Mouse (Mus musculus) kidney, adult 2 months (tissue): ENCODE data around the gene Vasp. TPM values are rescaled to one million over a fixed set of nuclear protein-coding genes. Genes with fewer than 3 reads are reported as not detected.
A peak's percentile ranks its signal among the peaks of the same experiment; 100 is the strongest.

ENCODE experiments used
- DNase-seq: peaks from one replicate; pipeline ENCODE4 v3.0.0; 2021
- H3K27ac ChIP-seq: fragments of 200-500 bp; 2 replicates; pipeline ENCODE4 v1.5.1; 2012; ENCODE audit warnings: low read depth, low read length, control low read depth, inconsistent platforms; ENCODE audit not compliant: insufficient read depth
- H3K27me3 ChIP-seq: fragments of 200-500 bp; replicated peaks from 2 replicates; pipeline ENCODE4 v1.6.1; 2012; ENCODE audit warnings: mild to moderate bottlenecking, moderate library complexity, low read length, inconsistent platforms; ENCODE audit not compliant: control insufficient read depth, insufficient read depth
- H3K36me3 ChIP-seq: fragments of 200-500 bp; 2 replicates; pipeline ENCODE4 v1.6.1; 2012; ENCODE audit warnings: mild to moderate bottlenecking, moderate library complexity, low read length, inconsistent platforms; ENCODE audit not compliant: control insufficient read depth, insufficient read depth
- H3K4me1 ChIP-seq: fragments of 200-500 bp; 2 replicates; pipeline ENCODE4 v1.6.1; 2011; ENCODE audit warnings: low read length; ENCODE audit not compliant: control insufficient read depth, insufficient read depth
- H3K4me3 ChIP-seq: fragments of 200-500 bp; 2 replicates; pipeline ENCODE4 v1.5.1; 2011; ENCODE audit warnings: mild to moderate bottlenecking, low read depth, low read length, control low read depth; ENCODE audit not compliant: insufficient read depth
- CTCF ChIP-seq: fragments of 200-500 bp; conservative IDR thresholded peaks from 2 replicates; pipeline ENCODE4 v1.5.1; 2011; ENCODE audit warnings: low read depth, mild to moderate bottlenecking, control low read depth, low read length, moderate library complexity, mixed read lengths; ENCODE audit not compliant: insufficient read depth, insufficient read length
- POLR2A ChIP-seq: fragments of 200-500 bp; IDR thresholded peaks from one replicate; pipeline ENCODE4 v1.6.1; 2011; ENCODE audit warnings: low read depth, low read length, control low read depth
- WGBS: fragments of 180-500 bp; shearing (Covaris S2); methylation state at CpG from one replicate; pipeline ENCODE4 v1.1.7; 2018; 5-methylcytosine and 5-hydroxymethylcytosine counted together
- polyA plus RNA-seq: library from polyadenylated mRNA; depleted of rRNA; stranded (reverse); fragments of >200 nt; gene quantifications from 2 replicates; pipeline ENCODE4 v1.2.3, GENCODE M21; 2012

The Vasp gene
- polyA plus RNA-seq, 1 experiment: 71.5 TPM

DNA sequence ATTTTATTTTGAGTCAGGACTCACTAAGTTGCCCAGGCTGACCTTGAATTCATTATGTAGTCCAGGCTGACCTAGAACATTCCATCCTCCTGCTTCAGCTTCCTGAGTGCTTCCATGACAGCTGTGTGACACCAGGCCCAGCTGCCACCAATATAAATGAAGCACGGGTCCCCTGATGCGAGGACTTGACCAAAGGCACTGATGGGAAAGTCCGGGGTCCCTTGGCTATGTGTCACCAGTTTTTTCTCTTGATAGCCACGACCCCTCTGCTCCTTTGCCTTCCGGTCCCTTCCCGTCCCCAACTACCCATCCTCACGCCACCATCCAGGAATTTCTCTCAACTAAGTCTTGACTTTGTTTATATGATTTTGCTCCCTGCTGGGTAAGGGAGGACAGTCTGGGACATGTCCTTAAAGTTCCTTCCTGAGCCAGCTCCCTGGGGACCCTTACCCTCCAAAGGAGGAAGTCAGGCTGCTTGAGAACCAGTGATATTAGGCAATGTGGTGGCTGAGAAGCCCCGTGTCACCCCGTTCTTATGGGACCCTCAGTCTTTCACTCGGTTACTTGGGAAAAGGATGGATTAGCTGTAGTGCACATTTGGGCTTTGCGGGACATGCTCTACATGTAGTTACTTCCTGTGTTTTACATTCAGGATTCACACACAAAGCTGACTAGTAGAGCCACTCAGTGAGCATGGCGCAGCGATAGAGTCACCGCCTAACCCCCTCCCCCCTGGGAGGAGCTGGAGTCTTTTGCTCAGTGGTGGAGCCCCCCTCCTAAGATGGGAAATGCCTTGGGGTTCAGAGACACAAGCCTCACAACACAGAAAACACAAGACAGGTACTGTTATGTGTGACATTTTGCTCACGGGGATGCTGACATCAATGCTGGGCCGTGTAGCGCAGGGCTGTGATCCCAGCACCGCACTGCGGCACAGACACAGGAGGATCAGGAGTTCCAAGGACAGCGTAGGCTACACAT is 44.5 kb downstream of the Vasp start:
- H3K4me1 ChIP-seq: peaks cover 27% of the 10 kb centered on the region
- 19% methylated on average over 20 of the region's 20 CpGs for WGBS
- no peaks in the 10 kb centered on the region for H3K27me3 ChIP-seq
- peak; percentile 39 for DNase-seq
- TF ChIP-seq POLR2A (no peak), CTCF (no peak)
- H3K36me3 ChIP-seq: no peaks in the 10 kb centered on the region
- peak overlapping the region; percentile 62 for H3K27ac ChIP-seq
- peak overlapping the region; percentile 79 for H3K4me3 ChIP-seq

DNA sequence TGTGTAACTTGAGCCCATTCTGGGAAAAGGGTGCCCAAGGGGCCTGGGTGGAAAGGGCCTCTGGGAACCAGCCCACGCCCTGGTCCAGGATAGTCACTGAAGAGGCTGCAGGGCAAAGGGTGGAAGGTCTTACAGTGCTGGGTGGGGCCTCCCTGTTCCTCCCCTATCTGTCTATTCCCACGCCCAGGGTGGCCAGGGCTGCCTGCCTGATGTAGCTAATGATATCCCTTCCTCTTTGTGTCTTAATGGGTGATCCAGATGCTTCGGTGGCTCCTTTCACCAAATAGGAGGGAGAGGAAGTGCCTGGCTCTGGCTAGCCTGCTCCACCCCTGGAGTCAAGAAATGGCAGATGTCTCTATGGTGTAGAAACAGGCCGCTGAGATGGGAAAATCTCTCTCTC is 46.7 kb downstream of the Vasp start:
- no peak overlapping the region for H3K4me3 ChIP-seq
- no peak for DNase-seq
- WGBS: 81% methylated on average over 4 of the region's 4 CpGs
- H3K27me3 ChIP-seq: no peaks in the 10 kb centered on the region
- H3K4me1 ChIP-seq: peaks cover 11% of the 10 kb centered on the region
- no peak overlapping the region for H3K27ac ChIP-seq
- no peaks in the 10 kb centered on the region for H3K36me3 ChIP-seq
- TF ChIP-seq POLR2A (no peak), CTCF (no peak)

- TF ChIP-seq CTCF: no peak
- no peak for TF ChIP-seq POLR2A
- H3K4me3 ChIP-seq: no peak overlapping the region
- H3K27ac ChIP-seq: no peak overlapping the region
- H3K4me1 ChIP-seq: peaks cover 7% of the 10 kb centered on the region
- H3K27me3 ChIP-seq: no peaks in the 10 kb centered on the region
- DNase-seq: no peak
- no peaks in the 10 kb centered on the region for H3K36me3 ChIP-seq
- 89% methylated on average over 14 of the region's 14 CpGs for WGBS
These were observed 48.7 kb downstream of the Vasp start for GRCm38 (mm10) chr7:19222875-19223274.

DNA sequence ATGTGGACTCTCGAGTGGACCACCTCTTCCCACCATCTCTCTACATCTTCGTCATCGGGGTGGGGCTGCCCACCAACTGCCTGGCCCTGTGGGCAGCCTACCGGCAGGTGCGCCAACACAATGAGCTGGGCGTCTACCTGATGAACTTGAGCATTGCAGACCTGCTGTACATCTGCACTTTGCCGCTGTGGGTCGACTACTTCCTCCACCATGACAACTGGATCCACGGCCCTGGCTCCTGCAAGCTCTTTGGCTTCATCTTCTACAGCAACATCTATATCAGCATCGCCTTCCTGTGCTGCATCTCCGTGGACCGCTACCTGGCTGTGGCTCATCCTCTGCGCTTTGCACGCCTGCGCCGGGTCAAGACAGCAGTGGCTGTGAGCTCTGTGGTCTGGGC is 49.4 kb downstream of the Vasp start:
- WGBS: 93% methylated on average over 16 of the region's 16 CpGs
- Histone ChIP-seq H3K36me3 (no peaks in the 10 kb centered on the region), H3K4me1 (peaks cover 6% of the 10 kb centered on the region), H3K27ac (no peak overlapping the region), H3K27me3 (no peaks in the 10 kb centered on the region), H3K4me3 (no peak overlapping the region)
- no peak for TF ChIP-seq POLR2A
- TF ChIP-seq CTCF: no peak
- DNase-seq: no peak

- TF ChIP-seq POLR2A (no peak), CTCF (no peak)
- DNase-seq: no peak
- no peaks in the 10 kb centered on the region for H3K4me1 ChIP-seq
- WGBS: 77% methylated on average over 3 of the region's 3 CpGs
- H3K36me3 ChIP-seq: no peaks in the 10 kb centered on the region
- no peaks in the 10 kb centered on the region for H3K27me3 ChIP-seq
- no peak overlapping the region for H3K27ac ChIP-seq
- no peak overlapping the region for H3K4me3 ChIP-seq
These were observed 51.6 kb downstream of the Vasp start for GRCm38 (mm10) chr7:19220061-19220460.

DNA sequence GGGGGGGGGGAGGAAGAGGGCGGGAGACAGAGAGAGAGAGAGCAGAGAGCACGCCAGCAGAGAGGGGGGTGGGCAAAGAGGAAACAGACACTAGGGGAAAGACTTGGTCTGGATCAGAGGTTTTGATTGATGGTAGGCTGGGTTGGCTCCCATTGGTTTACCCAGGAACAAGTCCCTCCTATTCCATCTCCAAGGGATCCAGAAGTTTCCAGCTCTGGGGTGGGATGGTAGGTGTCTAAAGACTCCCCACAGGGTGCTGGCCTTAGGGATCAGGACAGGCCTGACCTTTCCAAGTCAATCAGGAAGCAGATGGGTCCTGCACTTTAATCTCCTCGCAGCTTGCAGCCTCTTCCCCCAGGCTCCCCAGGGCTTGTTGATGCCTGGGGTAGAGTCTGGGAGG is 53.7 kb downstream of the Vasp start:
- TF ChIP-seq POLR2A (no peak), CTCF (no peak)

DNA sequence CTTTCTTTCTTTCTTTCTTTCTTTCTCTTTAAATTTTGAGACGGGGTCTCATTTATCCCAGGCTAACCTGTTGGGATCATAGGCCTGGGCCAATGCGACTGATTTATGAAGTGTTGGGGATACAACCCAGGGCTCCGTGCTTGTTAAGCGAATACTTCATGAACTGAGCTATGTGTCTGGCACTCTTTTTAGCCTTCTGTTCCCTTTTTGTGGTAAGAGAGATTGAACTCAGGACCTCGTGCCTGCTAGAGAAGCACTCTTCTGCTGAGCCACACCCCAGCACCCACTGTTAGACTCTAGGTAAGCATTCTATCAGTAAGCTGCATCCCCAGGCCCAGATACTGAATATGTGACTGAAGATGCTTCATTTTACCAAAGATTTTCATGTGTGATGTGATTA is 54.1 kb downstream of the Vasp start:
- TF ChIP-seq CTCF (no peak), POLR2A (no peak)

More for the DNA sequence above, 53.7 kb downstream of the Vasp start:
- Histone ChIP-seq H3K4me3 (no peak overlapping the region), H3K27me3 (no peaks in the 10 kb centered on the region), H3K4me1 (no peaks in the 10 kb centered on the region), H3K36me3 (no peaks in the 10 kb centered on the region), H3K27ac (no peak overlapping the region)
- WGBS: 20% methylated on average over 2 of the region's 3 CpGs
- peak; percentile 43 for DNase-seq

More for the DNA sequence above, 54.1 kb downstream of the Vasp start:
- WGBS: 51% methylated on average over 5 of the region's 5 CpGs
- Histone ChIP-seq H3K27ac (no peak overlapping the region), H3K27me3 (no peaks in the 10 kb centered on the region), H3K36me3 (no peaks in the 10 kb centered on the region), H3K4me3 (no peak overlapping the region), H3K4me1 (no peaks in the 10 kb centered on the region)
- no peak for DNase-seq
